Mouse (Mus musculus) cerebellum, postnatal 10 days (tissue): ENCODE measurements around the gene Adk.

Source experiments
- DNase-seq, 2 experiments: peaks; one replicate each; pipeline ENCODE4 v3.0.0; 2021; ENCODE audit warnings: mixed read lengths in 2 of 2

The Adk gene

DNA sequence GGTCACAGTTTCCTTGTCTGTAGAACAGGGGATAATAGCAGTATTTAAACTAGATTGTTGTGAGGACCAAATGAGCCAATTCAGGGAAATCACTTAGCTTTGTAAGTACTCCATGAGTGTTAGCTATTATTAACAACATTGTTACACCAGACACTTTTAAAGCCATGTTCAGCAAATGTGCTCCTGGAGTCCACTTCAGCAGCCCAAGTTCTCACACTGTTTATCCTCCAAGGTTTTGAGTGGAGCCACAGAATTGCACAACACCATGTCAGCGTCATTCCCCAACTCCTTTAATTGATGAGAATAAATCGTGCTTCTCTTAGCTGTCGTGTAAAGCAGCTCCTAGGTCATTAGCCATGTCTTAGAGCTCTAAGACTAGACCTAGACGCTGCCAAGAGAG lies 437.8 kb downstream of the Adk start:
- no peak for DNase-seq
